Mouse (Mus musculus): Measurements from ENCODE around the gene Epha1.

- TF ChIP-seq CTCF (IDR thresholded peaks at IDR 0.05; ENCODE audit: low read depth) (no peak), EP300 (optimal IDR thresholded peaks at IDR 0.05) (no peak)
Measured at GRCm38 (mm10) chr6:42398998-42399397, 25.9 kb upstream of the Epha1 start.

Measured in stomach, postnatal 0 days (tissue).